Mouse (Mus musculus) G1E (cell line): ENCODE measurements at regions not wholly inside any gene's neighbourhood (a gene's known extent, or its start where the extent isn't known, plus 50 kb on each side); places are given as distances from the start of the nearest gene placed in this dataset.

Experiments
- CTCF ChIP-seq: IDR thresholded peaks from 2 replicates; pipeline ENCODE4 v1.5.1; 2012; ENCODE audit warnings: low read depth, low read length, inconsistent platforms, mixed read lengths
- GATA1 ChIP-seq: IDR thresholded peaks from 2 replicates; pipeline ENCODE4 v1.6.1; 2012; ENCODE audit warnings: borderline replicate concordance, low read length, inconsistent platforms, mixed read lengths
- GATA2 ChIP-seq: IDR thresholded peaks from 2 replicates; pipeline ENCODE4 v1.6.1; 2012; ENCODE audit warnings: low read depth, low read length, inconsistent platforms, borderline replicate concordance
- POLR2AphosphoS5 ChIP-seq: IDR thresholded peaks from 2 replicates; pipeline ENCODE4 v1.6.1; 2012; ENCODE audit warnings: low read depth, low read length, inconsistent platforms; ENCODE audit not compliant: insufficient replicate concordance
- TAL1 ChIP-seq: conservative IDR thresholded peaks from 2 replicates; pipeline ENCODE4 v1.6.1; 2012; ENCODE audit warnings: low read depth, low read length, inconsistent platforms, mixed read lengths

DNA sequence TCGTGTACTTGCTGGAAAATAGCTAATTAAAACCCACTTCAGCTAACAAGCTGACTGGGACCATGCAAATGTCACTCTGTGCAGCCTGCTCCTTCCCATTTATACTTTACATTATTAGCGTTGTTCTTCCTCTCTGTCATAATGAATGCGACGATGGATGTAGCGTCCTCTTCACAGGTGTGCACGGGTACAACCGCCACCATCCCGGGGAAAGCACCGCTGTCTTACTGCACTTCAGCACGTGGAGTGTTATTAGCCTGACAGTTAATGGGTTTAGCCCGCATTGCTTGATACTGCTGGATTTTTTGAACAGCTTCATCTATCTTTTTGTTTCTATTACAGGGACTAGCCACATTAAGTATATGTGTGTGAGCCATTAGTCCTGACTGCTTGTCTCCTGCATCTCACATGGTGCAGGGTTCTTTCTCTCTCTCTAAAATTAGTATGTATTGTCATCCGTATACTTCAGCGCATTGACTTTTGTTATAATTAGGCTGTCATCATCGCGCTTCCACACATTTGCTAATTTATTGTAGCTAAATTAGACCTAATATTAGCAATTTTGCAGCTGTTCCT, 383.0 kb downstream of the Rnf144b start:
- TF ChIP-seq CTCF (no peak), GATA2 (no peak), GATA1 (no peak), POLR2AphosphoS5 (no peak), TAL1 (no peak)
